Mouse (Mus musculus) embryonic fibroblast, embryonic 13.5 days (primary cell): Measurements from ENCODE around the gene Tbc1d2.

Experiments used
- CTCF ChIP-seq: IDR thresholded peaks from 2 replicates; pipeline ENCODE4 v1.5.1; 2011; ENCODE audit warnings: mild to moderate bottlenecking, control low read depth, low read length, moderate library complexity, borderline replicate concordance; ENCODE audit not compliant: insufficient read depth
- POLR2A ChIP-seq: IDR thresholded peaks from 2 replicates; pipeline ENCODE4 v1.6.1; 2011; ENCODE audit warnings: low read depth, mild to moderate bottlenecking, control low read depth, low read length, moderate library complexity

GRCm38 (mm10) chr4:46625101-46625500 lies 24.9 kb downstream of the Tbc1d2 start:
- no peak for TF ChIP-seq CTCF
- no peak for TF ChIP-seq POLR2A
